Mouse (Mus musculus): ENCODE results near the gene Gm35549.

Gm35549 gene

GRCm38 (mm10) chr9:122823374-122824017, 20.3 kb downstream of the Gm35549 start:
- no peak for DNase-seq

- DNase-seq, result no peak
Observed at GRCm38 (mm10) chr9:122815239-122815851, 28.5 kb downstream of the Gm35549 start.

GRCm38 (mm10) chr9:122814775-122815174, 29.1 kb downstream of the Gm35549 start:
- no peak for DNase-seq

GRCm38 (mm10) chr9:122812386-122812785, 31.4 kb downstream of the Gm35549 start:
- no peak for DNase-seq

GRCm38 (mm10) chr9:122810212-122810611, 33.6 kb downstream of the Gm35549 start:
- DNase-seq, result no peak

- DNase-seq, result no peak
Observed at GRCm38 (mm10) chr9:122807186-122807585, 36.6 kb downstream of the Gm35549 start.

GRCm38 (mm10) chr9:122805845-122806341, 37.9 kb downstream of the Gm35549 start:
- DNase-seq, result no peak

GRCm38 (mm10) chr9:122805053-122805844, 38.6 kb downstream of the Gm35549 start, which contains the start of gene Tcaim:
Tcaim (plus strand) TSS chr9:122805539.
- DNase-seq, result peak; percentile 90

GRCm38 (mm10) chr9:122786534-122786933, 57.3 kb downstream of the Gm35549 start:
- DNase-seq, result no peak

GRCm38 (mm10) chr9:122785231-122785630, 58.6 kb downstream of the Gm35549 start:
- DNase-seq, result no peak
